Mouse (Mus musculus) layer of hippocampus, postnatal 10 days (tissue): ENCODE data around the gene Prkci. TPM values are rescaled to one million over a fixed set of nuclear protein-coding genes. Genes with fewer than 3 reads are reported as not detected.

Experiments used
- DNase-seq, 2 experiments: peaks; one replicate each; pipeline ENCODE4 v3.0.0; 2021; ENCODE audit warnings: low spot score in 2 of 2
- total RNA-seq, 2 experiments: library from RNA; stranded (reverse); gene quantifications; 2 replicates each; pipeline ENCODE4 v1.2.3; 2021

The Prkci gene
- total RNA-seq, 2 experiments from 2014 or later = 59.0 to 64.7 TPM

DNA sequence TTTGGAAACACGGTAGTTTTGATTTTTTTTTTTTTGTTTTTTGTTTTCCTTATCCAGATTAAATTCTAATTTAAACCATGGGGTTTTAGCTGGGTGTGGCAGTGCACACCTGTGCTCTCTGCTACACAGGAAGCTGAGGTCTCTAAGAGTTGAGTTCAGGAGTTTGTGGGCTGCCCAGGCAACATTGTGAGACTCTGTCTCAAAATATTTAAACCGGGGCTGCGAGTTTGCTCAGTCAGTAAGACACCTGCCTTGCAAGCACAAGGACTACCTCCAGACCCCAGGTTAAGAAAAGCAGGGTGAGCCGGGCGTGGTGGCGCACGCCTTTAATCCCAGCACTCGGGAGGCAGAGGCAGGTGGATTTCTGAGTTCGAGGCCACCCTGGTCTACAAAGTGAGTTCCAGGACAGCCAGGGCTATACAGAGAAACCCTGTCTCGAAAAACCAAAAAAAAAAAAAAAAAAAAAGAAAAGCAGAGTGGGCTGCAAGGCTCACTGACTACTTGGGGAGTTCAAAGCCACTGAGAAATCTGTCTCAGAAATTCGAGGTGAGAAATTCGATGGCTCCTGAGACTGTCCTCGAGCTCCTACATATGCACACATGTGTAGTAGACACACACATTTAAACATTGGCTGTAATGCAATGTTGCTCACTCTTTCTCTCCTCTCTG is 87.4 kb downstream of the Prkci start:
- DNase-seq = no peak

DNA sequence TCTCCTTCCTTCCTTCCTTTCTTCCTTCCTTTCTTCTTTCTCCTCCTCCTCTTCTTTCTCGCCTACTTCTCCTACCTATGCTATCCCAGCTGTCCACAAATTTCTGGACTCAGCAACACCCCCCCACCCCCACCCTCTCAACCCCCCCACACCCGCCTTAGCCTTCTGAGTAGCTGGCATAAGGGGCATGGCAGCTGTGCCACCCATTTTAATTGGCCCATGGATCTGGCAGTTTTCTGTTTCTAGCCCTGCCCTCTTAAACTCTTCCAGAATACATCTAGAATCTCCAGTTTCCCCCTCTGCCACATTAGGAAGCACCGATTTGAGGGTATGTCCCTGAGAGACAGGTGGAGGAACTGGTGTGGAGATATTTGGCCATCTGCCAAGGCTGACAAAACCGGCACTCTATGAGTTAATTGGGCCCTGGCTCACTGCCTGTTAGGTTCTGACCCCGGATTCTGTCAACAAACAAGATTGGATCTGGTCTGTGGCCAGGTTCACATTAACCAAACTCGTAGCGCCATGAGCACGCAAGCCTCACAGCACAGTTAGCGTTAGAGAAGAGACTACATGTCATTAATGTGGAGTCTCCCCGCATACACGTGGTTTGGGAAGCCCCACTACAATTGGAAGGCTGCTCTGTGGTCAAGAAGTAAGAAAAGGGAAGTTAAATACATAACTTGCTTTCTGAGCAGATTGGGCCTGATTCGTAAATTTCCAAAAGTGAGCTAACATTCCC is 88.1 kb downstream of the Prkci start:
- DNase-seq = peak; percentile 38 to 49

DNA sequence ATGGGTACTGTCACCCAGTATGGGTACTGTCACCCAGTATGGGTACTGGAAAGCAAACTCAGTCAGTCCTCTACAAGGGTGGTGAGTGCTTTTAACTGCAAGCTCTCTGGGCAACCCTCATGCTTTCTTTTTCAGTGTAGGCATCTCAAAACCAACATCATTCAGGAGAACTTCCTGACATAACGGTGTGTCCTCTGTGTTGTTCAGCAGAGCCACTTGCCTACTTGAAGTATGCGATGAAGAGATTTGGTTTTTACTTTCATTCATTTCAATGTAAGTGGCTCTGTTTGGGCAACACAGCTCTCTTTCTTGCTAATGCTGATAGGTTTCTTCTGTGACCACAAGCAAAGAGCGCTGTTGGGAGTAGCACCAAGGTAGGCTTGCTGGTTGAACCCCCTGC is 89.5 kb downstream of the Prkci start:
- DNase-seq = no peak

DNA sequence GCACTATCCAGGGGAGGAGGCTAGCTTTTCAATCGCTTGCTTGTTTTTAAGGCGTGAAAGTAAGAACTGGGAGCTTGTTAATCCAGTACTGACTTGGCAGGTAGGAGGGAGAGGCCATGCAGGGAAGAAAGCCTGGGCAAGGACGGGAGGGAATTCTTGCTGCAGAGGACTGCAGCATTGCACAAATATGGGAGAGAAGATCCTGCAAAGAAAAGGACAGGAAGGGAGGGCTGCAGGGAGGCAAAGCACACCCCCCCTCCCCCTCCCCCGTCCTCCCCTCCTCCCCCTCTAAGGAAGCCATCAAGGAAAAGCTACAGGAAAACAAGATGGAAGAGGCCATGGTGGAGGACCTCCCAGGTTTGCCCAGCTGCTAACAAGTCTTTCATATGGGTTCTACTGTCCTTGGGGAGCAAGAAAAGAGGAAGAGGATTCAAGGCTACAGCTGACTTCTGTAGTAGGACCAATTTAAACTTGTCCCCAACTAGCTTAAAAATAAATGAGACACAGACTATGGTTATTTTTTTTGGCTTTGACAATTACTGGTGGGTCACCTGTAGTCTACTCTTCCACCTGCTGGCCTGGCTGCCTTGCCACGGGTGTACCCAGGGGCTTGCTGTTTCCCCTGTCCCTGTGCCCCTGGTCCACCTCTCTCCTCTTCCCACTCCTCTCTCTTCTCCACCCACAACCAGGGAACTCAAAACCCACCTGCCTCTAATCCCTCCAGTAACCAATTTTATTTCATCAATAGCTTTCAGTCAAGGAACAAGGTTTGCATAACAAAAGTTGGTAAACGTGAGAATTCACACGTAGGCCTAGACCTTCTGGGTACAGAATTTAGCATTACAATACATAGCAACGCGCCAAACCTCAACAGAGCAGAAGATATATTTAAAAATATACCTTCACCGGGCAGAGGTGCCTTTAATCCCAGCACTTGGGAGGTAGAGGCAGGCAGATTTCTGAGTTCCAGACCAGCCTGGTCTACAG is 93.5 kb downstream of the Prkci start:
- DNase-seq = no peak

DNA sequence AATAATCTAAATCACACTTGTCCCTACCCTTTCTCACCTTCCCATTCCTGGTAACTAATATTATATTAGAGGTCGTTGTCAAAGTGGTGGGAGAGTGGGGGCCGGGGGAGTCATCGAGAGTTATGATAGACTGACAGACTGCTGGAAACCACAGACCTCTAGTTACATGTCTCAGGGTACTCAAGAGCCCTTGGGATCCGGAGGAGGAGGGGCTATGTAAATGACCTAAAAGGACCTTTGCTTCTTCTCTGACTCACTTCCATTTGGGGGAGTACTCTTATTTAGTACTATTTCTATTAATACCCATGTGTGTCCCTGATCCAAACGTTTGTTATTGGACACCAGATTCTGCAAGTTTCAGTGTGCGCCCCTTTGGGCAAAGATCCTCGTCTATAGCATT is 94.4 kb downstream of the Prkci start:
- DNase-seq = no peak

DNA sequence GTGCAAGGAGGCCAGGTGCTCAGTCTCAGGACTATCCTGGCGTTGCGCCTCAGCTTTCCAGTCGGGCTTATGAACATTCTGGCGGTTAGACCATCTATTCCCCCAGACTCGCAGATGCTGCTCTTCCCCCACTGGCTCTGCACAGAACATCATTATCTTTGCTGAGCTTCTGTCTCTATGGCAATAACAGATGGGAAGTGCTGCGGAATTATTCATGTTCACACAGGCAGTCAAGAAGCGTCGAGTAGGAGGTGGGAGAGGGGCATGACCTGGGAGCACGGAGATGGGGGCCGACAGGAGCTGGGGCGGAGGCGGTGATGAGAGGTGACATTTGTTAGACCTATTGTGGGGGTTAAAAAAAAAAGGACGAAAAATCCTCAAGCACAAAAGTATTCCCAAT is 97.6 kb downstream of the Prkci start:
- peak; percentile 55 to 63 for DNase-seq

DNA sequence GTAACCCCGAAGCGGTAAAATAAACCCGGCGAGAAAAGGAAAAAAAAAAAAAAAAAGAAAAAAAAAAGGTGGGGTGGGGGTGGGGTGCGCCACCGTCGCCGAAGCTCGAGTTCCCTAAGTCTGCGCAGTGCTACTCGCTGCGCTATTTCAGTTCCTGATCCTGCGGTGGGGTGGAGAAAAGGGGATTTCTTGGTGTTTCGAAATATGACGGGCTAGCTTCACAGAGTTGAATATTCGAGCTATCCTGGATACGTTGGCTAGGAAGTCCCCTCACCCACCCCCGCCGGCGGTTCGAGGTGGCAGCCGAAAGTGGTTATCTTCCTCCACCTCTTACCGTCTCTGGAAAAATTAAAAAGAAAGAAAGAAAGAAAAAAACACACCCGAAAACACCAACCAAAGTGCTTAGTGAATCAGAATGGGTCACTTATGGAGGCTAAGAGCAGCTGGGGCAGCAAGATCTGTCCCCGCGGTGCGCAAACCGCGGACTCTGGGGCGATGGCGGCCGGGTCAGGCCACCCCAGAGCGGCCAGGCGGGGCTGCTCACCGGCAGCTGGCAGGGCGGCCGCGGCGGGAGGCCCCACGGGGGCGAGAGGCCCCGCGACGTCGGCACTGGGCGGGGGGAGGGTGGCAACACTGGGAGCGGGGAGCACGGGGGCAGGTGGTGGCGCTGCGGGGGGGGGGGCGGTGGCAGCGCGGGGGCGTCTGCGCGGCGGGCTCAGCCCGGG is 98.2 kb downstream of the Prkci start:
- peak; percentile 54 to 62 for DNase-seq

DNA sequence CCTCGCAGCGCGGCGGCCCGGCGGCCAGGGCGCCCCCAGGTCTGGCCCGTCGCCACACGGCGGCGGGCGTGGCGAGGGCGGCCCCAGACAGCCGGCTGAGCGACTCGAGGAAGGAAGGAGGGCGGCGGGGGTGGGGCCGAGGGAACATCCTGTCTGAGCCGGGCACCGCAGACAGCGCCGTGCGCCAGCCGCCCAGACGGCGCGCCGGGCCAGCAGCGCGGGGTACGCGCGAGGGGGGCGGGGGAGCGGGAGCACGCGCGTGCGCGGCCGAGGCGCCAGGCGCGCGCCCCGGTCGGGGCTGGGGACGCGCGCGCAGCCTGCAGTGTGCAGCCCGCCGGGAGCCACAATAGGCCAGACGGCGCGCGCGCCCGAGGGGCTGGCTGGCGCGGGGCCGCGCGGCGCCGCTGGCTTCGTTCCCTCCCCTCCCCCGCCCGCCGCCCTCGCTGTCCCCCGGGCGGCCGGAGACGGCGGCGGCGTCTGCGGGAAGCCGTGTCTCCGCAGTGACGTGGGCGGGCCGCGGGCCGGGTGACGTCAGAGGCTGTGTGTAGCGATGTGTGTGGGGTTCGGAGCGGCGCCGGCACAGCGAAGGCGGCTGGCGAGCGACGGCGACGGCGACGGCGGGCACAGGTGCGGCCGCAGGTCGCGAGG is 99.1 kb downstream of the Prkci start, which contains the start of gene Skil:
TSS of gene Skil (plus strand) at position 528 of the 648 bp plus-strand sequence.
- DNase-seq = peak; percentile 93 to 94

DNA sequence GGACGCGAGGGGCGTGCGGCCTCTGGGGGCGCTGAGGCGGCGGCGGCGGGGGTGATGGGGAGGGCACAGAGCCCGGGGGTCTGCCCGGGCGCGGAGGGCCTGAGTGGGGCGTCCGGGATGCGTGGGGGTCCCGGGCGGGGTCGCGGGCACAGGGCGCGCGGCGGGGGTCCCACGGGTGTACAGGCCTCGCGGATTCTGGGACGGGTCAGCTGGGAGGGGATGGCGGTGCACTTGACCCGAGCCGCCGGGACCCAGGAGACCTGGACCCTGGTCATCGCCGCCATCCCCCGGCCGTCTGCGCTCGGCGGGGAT is 99.6 kb downstream of the Prkci start:
- no peak for DNase-seq

DNA sequence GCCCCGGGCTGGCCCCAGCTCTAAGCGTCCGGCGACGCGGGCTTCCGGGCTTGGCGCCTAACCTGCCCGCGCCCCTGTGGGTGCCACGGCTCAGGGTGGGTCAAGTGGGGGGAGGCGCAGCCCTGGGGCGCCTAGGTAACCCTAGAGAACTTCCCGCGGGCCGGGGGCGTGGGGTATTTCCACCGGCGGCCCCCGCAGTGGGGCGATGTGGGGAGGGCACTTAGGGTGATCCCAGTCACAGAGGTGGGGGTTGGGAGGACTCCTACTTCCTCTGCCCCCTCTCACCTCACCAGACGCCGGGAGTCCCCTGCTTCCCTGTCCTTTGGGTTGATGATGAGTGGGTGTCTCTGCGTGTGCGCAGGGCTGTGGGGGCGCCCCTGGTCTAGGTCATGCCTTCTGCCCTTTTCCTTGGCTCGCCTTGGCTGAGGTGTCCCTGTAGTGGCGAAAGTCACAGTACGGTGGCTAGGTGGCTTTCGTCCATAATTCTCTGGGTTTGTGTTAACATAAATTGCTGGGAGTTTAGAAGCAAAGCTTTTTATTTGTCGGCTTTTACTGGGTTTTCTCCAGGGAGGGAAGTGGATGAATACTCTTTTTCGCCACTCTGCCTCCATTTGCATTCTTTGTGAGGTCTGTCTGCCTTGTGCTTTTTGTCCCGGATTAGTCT is 100.1 kb downstream of the Prkci start:
- peak; percentile 50 to 60 for DNase-seq

DNA sequence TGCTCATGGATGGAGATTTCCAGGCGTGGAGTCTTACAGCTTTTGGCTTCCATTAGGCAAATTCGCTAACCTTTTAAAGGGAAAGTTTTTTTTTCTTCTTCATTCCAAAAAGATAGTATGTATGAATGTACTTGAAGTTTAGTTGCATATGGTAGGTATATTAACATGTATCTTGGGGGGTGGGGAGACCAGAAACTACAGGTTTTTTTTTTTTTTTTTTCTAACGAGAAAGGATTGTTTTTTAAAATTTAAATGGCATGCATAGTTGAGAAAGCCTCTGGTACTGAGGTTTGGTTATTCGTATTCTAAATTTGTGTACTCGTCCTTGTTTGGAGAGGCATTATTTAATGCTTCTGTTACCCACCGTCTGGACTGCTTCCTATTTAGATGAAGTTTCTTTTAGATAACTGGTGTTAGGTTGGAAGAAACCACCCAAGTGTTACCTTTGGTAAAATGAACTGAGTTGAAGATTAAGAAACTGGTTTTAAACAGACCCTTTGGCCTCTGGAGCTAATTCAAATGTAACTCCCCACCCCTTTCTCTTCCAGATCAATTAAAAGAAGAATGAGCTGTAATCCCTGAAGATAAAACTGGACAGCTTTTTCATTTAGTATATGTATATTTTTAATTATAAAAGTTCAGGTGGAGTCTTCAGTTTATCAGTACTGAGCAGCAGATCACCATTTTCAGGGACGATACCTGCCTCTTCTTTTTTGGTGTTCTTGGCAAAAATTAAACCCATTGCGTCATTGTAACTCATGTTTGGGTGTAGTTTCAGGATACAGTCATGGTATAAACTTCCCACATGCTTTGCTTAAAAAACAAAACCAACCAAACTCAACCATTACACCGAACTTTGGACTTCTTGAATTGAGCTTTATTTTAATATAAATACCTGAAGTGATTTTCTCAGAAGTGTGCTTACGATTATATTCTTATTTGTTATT is 100.9 kb downstream of the Prkci start:
- no peak for DNase-seq

DNA sequence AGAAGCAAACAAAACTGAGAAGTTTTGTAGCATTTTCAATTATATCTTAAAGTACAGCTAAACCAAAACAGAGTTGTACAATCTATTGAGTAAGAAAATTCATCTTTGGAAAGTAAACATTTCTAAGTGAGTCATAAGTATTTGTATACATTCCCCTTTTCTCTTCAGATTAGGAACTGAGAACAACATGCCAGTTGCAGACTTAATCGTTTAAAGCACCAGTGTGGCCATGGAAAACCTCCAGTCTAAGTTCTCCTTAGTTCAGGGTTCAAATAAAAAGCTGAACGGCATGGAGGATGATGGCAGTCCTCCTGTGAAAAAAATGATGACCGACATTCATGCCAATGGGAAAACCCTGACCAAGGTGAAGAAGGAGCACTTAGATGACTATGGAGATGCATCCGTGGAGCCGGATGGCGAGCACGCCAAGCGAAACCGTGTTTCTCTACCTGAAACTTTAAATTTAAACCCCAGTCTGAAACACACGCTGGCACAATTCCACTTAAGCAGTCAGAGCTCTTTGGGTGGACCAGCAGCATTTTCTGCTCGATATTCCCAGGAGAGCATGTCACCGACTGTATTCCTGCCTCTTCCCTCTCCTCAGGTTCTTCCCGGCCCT is 101.7 kb downstream of the Prkci start:
- no peak for DNase-seq

DNA sequence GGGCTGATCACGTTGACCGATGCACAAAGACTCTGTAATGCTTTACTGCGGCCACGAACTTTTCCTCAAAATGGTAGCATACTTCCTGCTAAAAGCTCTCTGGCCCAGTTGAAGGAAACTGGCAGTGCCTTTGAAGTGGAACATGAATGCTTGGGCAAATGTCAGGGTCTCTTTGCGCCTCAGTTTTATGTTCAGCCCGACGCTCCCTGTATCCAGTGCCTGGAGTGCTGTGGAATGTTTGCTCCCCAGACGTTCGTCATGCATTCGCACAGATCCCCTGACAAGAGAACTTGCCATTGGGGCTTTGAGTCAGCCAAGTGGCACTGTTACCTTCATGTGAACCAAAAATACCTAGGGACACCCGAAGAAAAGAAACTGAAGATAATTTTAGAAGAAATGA is 102.4 kb downstream of the Prkci start:
- no peak for DNase-seq

DNA sequence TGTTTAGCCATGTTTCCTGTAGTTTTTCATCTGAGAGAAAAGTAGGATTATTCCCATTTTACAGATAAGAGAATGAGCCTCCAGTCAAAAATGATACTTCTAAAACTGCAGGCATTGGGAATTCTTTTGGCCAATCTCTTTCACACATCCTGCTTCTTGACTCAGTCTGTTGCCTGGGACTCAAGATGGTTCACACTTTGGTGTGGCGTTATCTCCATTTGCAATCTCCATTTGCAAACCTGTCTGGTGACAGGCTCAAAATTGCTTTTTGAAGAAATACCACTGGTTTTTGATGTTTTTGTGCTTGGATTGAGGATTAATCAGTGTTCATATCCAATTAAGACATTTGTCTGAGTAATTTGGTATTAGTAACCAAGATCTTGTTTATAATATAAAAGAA is 103.0 kb downstream of the Prkci start:
- DNase-seq = no peak

DNA sequence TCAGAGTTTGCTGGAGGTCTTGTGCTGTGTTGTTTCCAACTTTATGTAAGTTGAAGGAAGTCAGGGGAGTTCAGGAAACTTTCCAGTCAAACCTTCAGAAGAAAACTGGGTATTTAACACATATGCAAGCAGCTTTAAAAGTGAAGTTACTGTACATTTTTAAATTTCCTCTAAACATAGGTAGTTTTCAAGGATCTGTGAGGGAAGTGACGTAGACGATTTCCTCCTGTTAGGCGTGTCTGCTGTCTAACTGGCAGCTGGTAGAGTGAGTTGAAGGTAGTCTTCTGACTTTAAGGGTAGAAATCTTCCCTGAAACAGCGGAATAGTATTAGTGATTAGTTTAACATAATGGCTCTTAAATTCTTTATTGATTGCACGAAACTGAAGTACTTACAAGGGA is 104.5 kb downstream of the Prkci start:
- no peak for DNase-seq

DNA sequence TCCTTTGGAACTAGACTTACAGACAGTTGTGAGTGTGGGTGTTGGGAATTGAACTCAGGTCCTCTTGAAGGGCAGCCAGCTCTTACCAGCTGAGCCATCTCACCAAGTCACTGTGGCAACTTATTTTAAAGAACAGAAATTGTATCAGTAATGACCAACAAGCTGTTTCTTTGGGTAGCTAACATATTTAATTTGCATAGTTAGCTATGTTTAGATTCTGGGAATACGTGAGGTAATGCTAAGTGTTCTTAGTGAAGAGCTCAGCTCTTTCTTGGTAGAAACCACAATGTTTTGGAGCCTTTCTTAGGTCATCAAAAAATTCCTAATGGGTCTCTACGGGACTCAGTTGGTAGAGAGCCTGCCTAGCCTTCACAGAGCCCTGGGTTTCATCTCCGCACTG is 105.3 kb downstream of the Prkci start:
- DNase-seq = no peak
